Mouse (Mus musculus): ENCODE results near the gene Begain.

- TF ChIP-seq ZC3H11A (IDR thresholded peaks at IDR 0.05; ENCODE audit: borderline replicate concordance, low read depth, low read length) = no peak
- TF ChIP-seq HCFC1 (IDR thresholded peaks at IDR 0.05; ENCODE audit: borderline replicate concordance, insufficient read depth, low read length) = no peak
- no peak for TF ChIP-seq CHD2 (IDR thresholded peaks at IDR 0.05; ENCODE audit: low read depth, low read length)
- no peak for TF ChIP-seq ZNF384 (IDR thresholded peaks at IDR 0.05; ENCODE audit: low read depth, low read length)
- TF ChIP-seq MAFK (IDR thresholded peaks at IDR 0.05; ENCODE audit: insufficient read depth, low read depth, low read length) = no peak
These were observed 721 bp upstream of the Begain start for GRCm38 (mm10) chr12:109068738-109069137.
